Mouse (Mus musculus) hindbrain, embryonic 14.5 days (tissue): ENCODE measurements around the gene Vav2. TPM values are rescaled to one million over a fixed set of nuclear protein-coding genes. Genes with fewer than 3 reads are reported as not detected.

Experiments used
- ATAC-seq: fragments of 200-750 bp; cut with Nextera tagmentation; 2 replicates; pipeline ENCODE4 v1.8.0; 2017; ENCODE audit warnings: moderate number of reproducible peaks, mild to moderate bottlenecking, moderate TSS enrichment, moderate library complexity; ENCODE audit not compliant: low FRiP score
- DNase-seq: peaks from one replicate; pipeline ENCODE4 v3.0.0-alpha.2; 2015; ENCODE audit warnings: low spot score
- H3K27ac ChIP-seq: fragments of 300-500 bp; sonication (generic); 2 replicates; pipeline ENCODE4 v1.5.1; 2014; ENCODE audit warnings: mild to moderate bottlenecking, moderate library complexity
- H3K27me3 ChIP-seq: fragments of 300-500 bp; sonication (generic); 2 replicates; pipeline ENCODE4 v1.6.1; 2014; ENCODE audit warnings: mild to moderate bottlenecking, low read length, mixed read lengths; ENCODE audit not compliant: control insufficient read depth, insufficient read depth
- H3K36me3 ChIP-seq: fragments of 300-500 bp; sonication (generic); replicated peaks from 2 replicates; pipeline ENCODE4 v1.6.1; 2014; ENCODE audit not compliant: control insufficient read depth, insufficient read depth
- H3K4me1 ChIP-seq: fragments of 300-500 bp; sonication (generic); replicated peaks from 2 replicates; pipeline ENCODE4 v1.6.1; 2014; ENCODE audit warnings: antibody characterized with exemption, low read length, mixed read lengths; ENCODE audit not compliant: control insufficient read depth, insufficient read depth
- H3K4me2 ChIP-seq: fragments of 300-500 bp; sonication (generic); replicated peaks from 2 replicates; pipeline ENCODE4 v1.6.1; 2014; ENCODE audit warnings: mild to moderate bottlenecking, moderate library complexity
- H3K4me3 ChIP-seq: fragments of 300-500 bp; sonication (generic); replicated peaks from 2 replicates; pipeline ENCODE4 v1.5.1; 2014; ENCODE audit warnings: mild to moderate bottlenecking, low read length
- H3K9ac ChIP-seq: fragments of 300-500 bp; sonication (generic); 2 replicates; pipeline ENCODE4 v1.6.1; 2014
- H3K9me3 ChIP-seq: fragments of 300-500 bp; sonication (generic); 2 replicates; pipeline ENCODE4 v1.6.1; 2016; ENCODE audit warnings: low read length; ENCODE audit not compliant: control insufficient read depth
- WGBS: fragments of 180-500 bp; shearing (Covaris S2); extraction: QIAGEN DNeasy Blood & Tissue Kit; methylation state at CpG from one replicate; pipeline ENCODE4 v1.1.7; 2014; 5-methylcytosine and 5-hydroxymethylcytosine counted together
- polyA plus RNA-seq: library from polyadenylated mRNA; unstranded; fragments of >200 nt; fragmentation: Nextera tagmentation; extraction: Ambion mirVana; gene quantifications from 2 replicates; pipeline ENCODE4 v1.2.1, GENCODE M21; 2014

Vav2 gene
- polyA plus RNA-seq, 1 experiment from 2014 or later: 16.0 TPM

- H3K4me1 ChIP-seq: peaks cover 30% of the 10 kb centered on the region
- H3K9ac ChIP-seq: no peak overlapping the region
- H3K27ac ChIP-seq: no peak overlapping the region
- H3K27me3 ChIP-seq: no peaks in the 10 kb centered on the region
- no peak overlapping the region for H3K4me3 ChIP-seq
- no peak for DNase-seq
- H3K9me3 ChIP-seq: no peaks in the 10 kb centered on the region
- 79% methylated on average over 4 of the region's 4 CpGs for WGBS
- ATAC-seq: no peak
- H3K36me3 ChIP-seq: no peaks in the 10 kb centered on the region
- no peak overlapping the region for H3K4me2 ChIP-seq
Observed at GRCm38 (mm10) chr2:27469292-27469990, 42.6 kb upstream of the Vav2 start.

- no peaks in the 10 kb centered on the region for H3K27me3 ChIP-seq
- no peaks in the 10 kb centered on the region for H3K9me3 ChIP-seq
- H3K36me3 ChIP-seq: peaks cover 65% of the 10 kb centered on the region
- H3K9ac ChIP-seq: no peak overlapping the region
- H3K27ac ChIP-seq: no peak overlapping the region
- H3K4me3 ChIP-seq: no peak overlapping the region
- no peak overlapping the region for H3K4me2 ChIP-seq
- DNase-seq: no peak
- ATAC-seq: no peak
- WGBS: 95% methylated on average over 4 of the region's 4 CpGs
- no peaks in the 10 kb centered on the region for H3K4me1 ChIP-seq
Observed at GRCm38 (mm10) chr2:27462901-27463300, 36.1 kb upstream of the Vav2 start.

GRCm38 (mm10) chr2:27461881-27462660 lies 35.2 kb upstream of the Vav2 start:
- Histone ChIP-seq H3K4me3 (no peak overlapping the region), H3K9ac (no peak overlapping the region), H3K27ac (no peak overlapping the region), H3K27me3 (no peaks in the 10 kb centered on the region), H3K36me3 (peaks cover 74% of the 10 kb centered on the region), H3K4me1 (no peaks in the 10 kb centered on the region), H3K9me3 (no peaks in the 10 kb centered on the region), H3K4me2 (no peak overlapping the region)
- ATAC-seq (no peak), DNase-seq (no peak)
- WGBS: 94% methylated on average over 4 of the region's 4 CpGs

GRCm38 (mm10) chr2:27460651-27461050 lies 33.8 kb upstream of the Vav2 start:
- peaks cover 88% of the 10 kb centered on the region for H3K36me3 ChIP-seq
- ATAC-seq (no peak), DNase-seq (no peak)
- H3K4me1 ChIP-seq: no peaks in the 10 kb centered on the region
- H3K9me3 ChIP-seq: no peaks in the 10 kb centered on the region
- no peak overlapping the region for H3K9ac ChIP-seq
- no peak overlapping the region for H3K27ac ChIP-seq
- no peak overlapping the region for H3K4me2 ChIP-seq
- H3K27me3 ChIP-seq: no peaks in the 10 kb centered on the region
- WGBS: 77% methylated on average over 9 of the region's 9 CpGs
- H3K4me3 ChIP-seq: no peak overlapping the region

- Histone ChIP-seq H3K4me3 (no peak overlapping the region), H3K9me3 (no peaks in the 10 kb centered on the region), H3K4me1 (no peaks in the 10 kb centered on the region), H3K36me3 (peaks cover 93% of the 10 kb centered on the region), H3K4me2 (no peak overlapping the region), H3K27ac (no peak overlapping the region), H3K27me3 (no peaks in the 10 kb centered on the region), H3K9ac (no peak overlapping the region)
- WGBS: 88% methylated on average over 5 of the region's 5 CpGs
- no peak for DNase-seq
- no peak for ATAC-seq
Observed at GRCm38 (mm10) chr2:27460163-27460562, 33.3 kb upstream of the Vav2 start.

GRCm38 (mm10) chr2:27459735-27460134 lies 32.9 kb upstream of the Vav2 start:
- ATAC-seq (no peak), DNase-seq (no peak)
- no peaks in the 10 kb centered on the region for H3K27me3 ChIP-seq
- no peak overlapping the region for H3K4me3 ChIP-seq
- H3K27ac ChIP-seq: no peak overlapping the region
- H3K36me3 ChIP-seq: peaks cover 97% of the 10 kb centered on the region
- no peak overlapping the region for H3K4me2 ChIP-seq
- H3K9me3 ChIP-seq: no peaks in the 10 kb centered on the region
- no peak overlapping the region for H3K9ac ChIP-seq
- no peaks in the 10 kb centered on the region for H3K4me1 ChIP-seq
- 87% methylated on average over 7 of the region's 7 CpGs for WGBS

- no peak for ATAC-seq
- WGBS: 95% methylated on average over 14 of the region's 14 CpGs
Observed at GRCm38 (mm10) chr2:27450226-27450625, 23.4 kb upstream of the Vav2 start.

GRCm38 (mm10) chr2:27447782-27448181 lies 20.9 kb upstream of the Vav2 start:
- Histone ChIP-seq H3K27me3 (no peaks in the 10 kb centered on the region), H3K9ac (no peak overlapping the region), H3K4me2 (no peak overlapping the region), H3K9me3 (no peaks in the 10 kb centered on the region), H3K27ac (no peak overlapping the region), H3K4me1 (peaks cover 13% of the 10 kb centered on the region), H3K36me3 (peaks cover 90% of the 10 kb centered on the region), H3K4me3 (no peak overlapping the region)
- WGBS: 91% methylated on average over 5 of the region's 5 CpGs
- DNase-seq: no peak
- ATAC-seq: no peak

More at GRCm38 (mm10) chr2:27450226-27450625, 23.4 kb upstream of the Vav2 start:
- H3K36me3 ChIP-seq: peaks cover 99% of the 10 kb centered on the region
- H3K27me3 ChIP-seq: no peaks in the 10 kb centered on the region
- DNase-seq: no peak
- no peak overlapping the region for H3K27ac ChIP-seq
- H3K9me3 ChIP-seq: no peaks in the 10 kb centered on the region
- no peak overlapping the region for H3K4me2 ChIP-seq
- no peaks in the 10 kb centered on the region for H3K4me1 ChIP-seq
- H3K4me3 ChIP-seq: no peak overlapping the region
- H3K9ac ChIP-seq: no peak overlapping the region

- Histone ChIP-seq H3K9me3 (no peaks in the 10 kb centered on the region), H3K36me3 (peaks cover 80% of the 10 kb centered on the region), H3K4me3 (no peak overlapping the region), H3K4me2 (no peak overlapping the region), H3K27ac (no peak overlapping the region), H3K9ac (no peak overlapping the region), H3K27me3 (no peaks in the 10 kb centered on the region), H3K4me1 (peaks cover 13% of the 10 kb centered on the region)
- WGBS: 96% methylated on average over 8 of the region's 8 CpGs
- DNase-seq (no peak), ATAC-seq (no peak)
Observed at GRCm38 (mm10) chr2:27446812-27447211, 20.0 kb upstream of the Vav2 start.
